Mouse (Mus musculus) E14TG2a.4 (cell line): ENCODE measurements at regions not wholly inside any gene's neighbourhood (a gene's known extent, or its start where the extent isn't known, plus 50 kb on each side); places are given as distances from the start of the nearest gene placed in this dataset.

ENCODE experiments used
- CTCF ChIP-seq: conservative IDR thresholded peaks from 2 replicates; pipeline ENCODE4 v1.5.1; 2014; ENCODE audit warnings: low read length
- NANOG ChIP-seq: IDR thresholded peaks from 2 replicates; pipeline ENCODE4 v1.6.1; 2014; ENCODE audit warnings: borderline replicate concordance, low read length, mixed read lengths
- POU5F1 ChIP-seq: IDR thresholded peaks from 2 replicates; pipeline ENCODE4 v1.6.1; 2014; ENCODE audit warnings: low read length, borderline replicate concordance

- TF ChIP-seq CTCF (no peak), NANOG (peak; percentile 22; the same call in 1 of the 2 replicates), POU5F1 (no peak)
Measured at GRCm38 (mm10) chr3:47450026-47450425, 1002.0 kb upstream of the Pabpc4l start.
